Mouse (Mus musculus) heart, adult 8-10 months (tissue): ENCODE measurements at regions not wholly inside any gene's neighbourhood (a gene's known extent, or its start where the extent isn't known, plus 50 kb on each side); places are given as distances from the start of the nearest gene placed in this dataset.

Experiments used
- DNase-seq: peaks from one replicate; pipeline ENCODE4 v3.0.0; 2022; ENCODE audit warnings: low spot score

DNA sequence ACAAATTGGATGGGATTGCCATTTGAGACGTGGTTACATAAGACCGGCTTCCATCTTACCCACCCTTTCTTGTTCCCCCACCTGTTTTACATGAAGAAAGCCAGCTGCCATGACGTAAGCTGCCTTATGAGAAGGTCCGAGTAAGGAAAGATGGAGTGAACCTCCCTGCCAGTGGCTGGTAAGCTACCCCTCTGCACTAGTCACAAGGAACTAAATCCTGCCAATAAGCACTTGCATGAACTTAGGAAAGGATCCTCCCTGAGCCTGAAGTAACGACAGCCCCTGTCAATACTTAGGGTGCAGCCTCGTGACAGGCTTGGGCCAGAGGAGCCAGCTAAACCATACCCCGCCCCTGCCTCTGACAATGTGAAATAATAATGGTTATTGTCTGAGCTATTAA lies 62.8 kb upstream of the Gm47985 start:
- no peak for DNase-seq

DNA sequence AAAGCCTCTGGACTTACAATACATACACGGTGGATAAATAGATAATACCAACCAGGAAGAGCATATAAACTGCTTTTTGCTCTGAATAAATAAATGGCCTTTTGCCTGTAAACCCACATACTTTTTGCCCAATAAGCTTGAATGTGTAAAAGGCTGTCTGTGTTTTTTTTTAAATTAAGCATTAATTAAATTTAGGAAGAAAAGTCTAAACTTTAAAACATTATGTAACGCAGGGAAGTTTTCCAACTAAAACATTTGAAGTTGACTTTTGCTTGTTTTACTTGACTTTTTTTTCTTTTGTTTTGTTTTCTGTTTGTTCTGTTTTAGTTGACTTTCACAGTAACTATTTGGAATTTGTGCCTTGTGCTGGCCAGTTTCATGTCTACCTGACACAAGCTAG lies 60.7 kb upstream of the Gm47985 start:
- no peak for DNase-seq

DNA sequence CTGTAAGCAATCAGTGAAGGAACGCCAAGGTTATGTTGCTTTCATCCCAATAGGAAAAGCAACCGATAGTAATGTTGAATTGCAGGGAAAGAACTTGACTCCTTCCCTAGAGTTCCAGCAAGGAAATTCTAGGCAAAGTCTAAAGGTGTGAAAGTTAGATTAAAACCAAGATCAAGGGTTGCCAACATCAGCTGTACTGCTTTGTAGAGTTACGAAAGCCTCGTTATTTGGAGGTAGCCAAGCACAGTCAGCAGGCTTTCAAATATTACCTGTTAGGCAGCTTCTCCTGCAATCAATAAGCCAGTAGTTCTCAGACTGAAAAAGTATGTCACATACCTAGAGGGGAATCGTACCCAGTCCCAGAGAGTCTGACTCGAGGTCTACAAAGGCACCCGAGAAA lies 58.4 kb upstream of the Gm47985 start:
- DNase-seq, result no peak

DNA sequence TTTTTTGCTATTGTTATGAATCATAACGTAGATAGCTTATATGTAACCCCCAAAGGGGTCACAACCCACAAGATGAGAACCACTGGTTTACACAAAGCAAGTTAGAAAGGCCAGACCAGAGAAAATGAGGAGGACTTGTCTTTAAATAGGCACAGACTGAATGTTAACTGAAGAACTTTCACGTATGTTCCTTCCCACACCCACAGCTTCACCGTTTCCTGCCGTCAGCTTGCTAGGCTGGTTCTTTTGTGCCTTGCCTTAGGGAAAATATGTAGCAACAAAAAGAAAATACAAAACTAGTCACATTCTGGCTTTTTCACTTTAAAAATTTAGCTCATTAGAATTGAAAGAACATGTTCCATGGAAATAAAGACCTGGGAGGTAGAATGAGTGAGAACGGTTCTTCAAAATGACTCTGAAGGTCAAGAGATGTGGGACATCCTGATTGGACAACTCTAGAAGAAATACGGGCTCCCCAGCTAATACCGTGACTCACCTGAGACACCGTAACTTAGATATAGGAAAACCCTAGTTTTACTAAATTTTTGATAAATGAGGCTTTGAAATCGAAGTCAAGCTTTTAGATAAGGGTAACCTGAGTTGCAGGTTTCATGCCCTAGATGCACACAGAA lies 57.2 kb upstream of the Gm47985 start:
- no peak for DNase-seq

DNA sequence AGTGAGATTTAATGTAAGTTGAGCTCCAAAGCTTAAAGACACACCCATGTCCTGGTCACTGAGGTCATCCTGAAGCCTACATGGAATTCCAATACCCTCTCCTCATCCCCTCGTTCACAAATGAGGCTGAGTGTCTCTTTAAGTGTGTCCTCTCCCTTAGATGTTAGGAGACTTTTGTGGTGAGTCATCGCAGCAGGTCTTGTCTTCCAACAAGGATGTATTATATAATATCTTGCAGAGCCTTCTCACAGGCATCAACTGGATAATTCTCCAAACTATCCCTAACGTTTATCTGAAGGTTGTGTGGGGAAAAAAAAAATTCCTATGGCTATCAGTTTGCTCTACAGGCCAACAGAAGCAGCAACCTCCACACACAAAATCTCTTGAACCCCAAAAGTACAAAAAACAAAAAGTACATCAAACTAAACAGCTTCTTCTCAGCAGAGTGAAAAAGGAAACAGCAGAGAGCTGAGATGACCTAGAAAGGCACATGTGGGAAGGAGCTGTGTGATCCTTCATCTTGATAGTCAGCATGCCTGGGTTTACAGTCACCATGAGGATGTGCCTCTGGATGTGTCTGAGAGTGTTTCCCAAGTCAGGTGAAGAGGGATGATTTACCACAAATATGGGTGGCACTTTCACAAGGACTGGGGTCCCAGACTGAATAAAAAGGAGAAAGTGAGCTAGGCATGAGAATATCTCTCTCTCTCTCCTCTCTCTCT lies 56.4 kb upstream of the Gm47985 start:
- no peak for DNase-seq

DNA sequence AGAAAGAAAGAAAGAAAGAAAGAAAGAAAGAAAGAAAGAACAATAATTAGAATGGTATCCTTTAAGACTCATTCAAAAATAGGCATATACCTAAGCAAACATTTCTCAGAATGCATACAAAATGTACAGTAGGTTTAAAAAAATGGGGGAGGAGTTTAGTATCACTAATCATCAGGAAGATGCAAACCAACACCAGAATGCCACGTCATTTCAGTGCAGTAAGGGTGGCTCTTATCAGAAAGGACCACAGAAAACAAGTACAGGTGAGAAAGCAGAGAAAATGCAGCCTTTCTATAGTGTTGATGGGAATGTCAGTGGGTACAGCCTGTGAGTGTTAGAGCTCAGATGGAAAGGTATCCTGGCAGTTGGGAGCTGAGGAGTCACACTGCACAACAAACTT lies 55.6 kb upstream of the Gm47985 start:
- no peak for DNase-seq

DNA sequence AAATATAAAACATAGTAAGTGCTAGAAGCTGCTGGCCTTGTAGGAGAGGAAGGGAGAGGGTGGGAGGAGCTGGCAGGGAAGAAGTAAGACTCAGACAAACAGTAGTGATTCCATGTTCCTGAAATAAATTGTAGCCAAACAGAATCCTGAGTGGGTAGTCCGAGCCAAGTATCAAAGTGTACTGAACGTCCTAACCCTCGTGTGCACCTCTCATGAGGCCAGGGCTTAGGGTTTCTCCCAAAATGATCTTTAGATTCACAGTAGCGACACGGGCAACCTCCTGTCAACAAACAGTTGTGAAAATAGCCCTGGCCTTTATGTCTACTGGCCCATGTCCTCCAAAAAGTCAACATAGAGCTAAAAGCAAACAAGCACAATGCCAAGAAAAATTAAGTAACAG lies 54.3 kb upstream of the Gm47985 start:
- peak; percentile 66 for DNase-seq

- DNase-seq, result no peak
These were observed 53.4 kb upstream of the Gm47985 start for GRCm38 (mm10) chr1:151128955-151129354.

- DNase-seq, result no peak
These were observed 52.3 kb upstream of the Gm47985 start for GRCm38 (mm10) chr1:151130036-151130435.

- DNase-seq, result no peak
These were observed 51.3 kb upstream of the Gm47985 start for GRCm38 (mm10) chr1:151130845-151131626.

DNA sequence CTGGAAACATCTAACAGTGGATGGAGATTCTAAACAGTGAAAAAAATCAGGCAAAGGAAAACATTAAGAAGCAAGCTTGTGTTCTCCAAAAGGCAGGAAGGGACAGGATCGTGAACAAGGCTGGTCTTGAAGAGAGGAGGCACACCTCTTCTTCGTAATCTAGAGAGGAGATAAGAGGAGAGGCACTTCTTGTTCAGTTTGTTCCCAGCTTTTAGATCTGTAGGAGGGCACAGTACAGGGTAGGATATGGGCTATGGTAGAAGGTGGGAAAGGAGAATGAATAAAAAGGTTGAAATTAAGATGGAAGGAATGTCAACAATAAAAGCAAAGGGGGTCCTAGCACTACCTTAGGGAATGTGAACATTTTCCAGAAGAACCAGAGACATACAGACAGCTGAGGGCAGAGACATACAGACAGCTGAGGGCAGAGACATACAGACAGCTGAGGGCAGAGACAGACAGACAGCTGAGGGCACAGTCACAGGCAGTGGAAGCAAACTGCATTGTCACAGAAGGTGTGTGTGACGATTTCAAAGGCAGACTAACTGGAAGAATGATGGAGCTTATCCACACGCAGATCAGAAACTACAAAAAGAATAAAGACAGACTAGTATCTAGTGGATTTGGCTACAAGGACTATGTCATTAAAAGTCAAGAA lies 50.6 kb upstream of the Gm47985 start:
- DNase-seq, result no peak
